Mouse (Mus musculus): ENCODE data around the gene Mta3.

Mta3 gene

DNA sequence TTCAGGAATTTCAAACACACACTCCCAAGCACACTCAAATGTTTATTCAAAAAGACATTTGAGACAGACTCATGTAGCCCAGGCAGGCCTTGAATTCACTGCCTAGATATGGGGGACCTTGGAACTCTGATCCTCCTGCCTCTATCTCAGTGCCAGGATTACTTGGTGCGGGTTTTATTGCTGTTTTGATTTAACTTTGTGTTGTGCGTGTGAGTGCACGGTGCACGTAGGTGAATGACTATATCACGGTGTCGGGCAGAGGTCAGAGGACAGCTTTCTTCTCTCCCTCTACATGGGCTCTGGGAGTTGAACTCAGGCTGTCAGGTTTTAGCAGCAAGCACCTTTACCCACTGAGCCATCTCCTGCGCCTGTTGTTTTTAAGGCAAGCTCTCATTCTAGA is 61.1 kb downstream of the Mta3 start:
- DNase-seq: no peak

DNA sequence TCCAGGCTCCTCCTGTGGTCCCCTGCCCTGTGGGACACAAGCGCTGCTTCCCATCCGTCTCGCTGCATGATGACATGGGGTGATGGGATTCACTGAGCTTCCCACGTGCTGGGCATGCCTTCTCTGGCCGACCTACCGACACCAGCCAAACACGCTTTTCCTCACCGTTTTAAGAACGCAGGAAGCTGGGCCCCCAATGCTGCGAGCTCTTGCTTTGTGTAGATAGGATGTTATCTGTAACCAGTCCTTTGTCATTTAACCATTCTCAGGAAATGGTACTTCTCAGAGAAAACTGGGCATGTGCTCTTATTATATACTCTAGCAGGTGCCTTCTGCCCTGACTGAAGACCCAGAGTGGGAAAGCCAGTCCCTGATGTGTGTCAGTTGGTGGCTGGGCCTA is 62.3 kb downstream of the Mta3 start:
- DNase-seq: peak; percentile 31

DNA sequence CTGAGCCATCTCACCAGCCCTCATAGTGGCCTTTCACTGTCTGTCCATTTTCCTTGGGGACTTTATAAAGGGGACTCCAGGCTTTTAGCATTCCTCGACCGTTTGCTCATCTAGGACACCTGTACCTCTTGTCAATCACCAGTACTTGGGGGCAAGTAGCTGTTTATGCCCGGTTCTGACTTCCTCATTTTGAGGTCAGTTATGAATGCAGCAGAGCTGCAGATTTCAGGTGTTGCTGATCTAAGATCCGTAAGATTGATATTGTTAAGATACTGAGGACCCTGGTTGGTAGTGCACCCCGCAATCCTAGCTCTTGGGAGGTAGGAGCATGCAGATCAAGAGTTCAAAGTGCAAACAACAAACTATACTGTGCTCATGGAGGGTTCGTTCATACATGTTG is 64.4 kb downstream of the Mta3 start:
- no peak for DNase-seq

DNA sequence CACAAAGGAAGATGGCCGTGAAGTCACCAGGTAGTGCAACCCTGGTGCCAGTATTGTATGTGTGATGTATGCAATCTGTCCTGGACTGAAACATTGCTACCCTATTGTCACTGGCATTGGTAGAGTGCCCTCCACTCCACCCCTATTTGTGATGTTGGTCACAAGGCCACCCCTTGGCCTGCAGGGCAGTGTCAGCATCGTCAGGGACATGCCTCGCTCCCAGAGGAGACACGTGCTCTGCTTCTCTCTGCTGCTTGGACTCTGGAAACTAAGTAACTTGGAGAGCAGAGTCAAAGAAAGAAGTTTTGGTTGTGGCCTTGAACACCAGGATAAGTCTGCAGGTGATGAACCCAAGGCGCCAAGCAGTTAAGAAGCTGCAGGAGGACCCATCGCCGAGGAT is 65.0 kb downstream of the Mta3 start:
- no peak for DNase-seq

DNA sequence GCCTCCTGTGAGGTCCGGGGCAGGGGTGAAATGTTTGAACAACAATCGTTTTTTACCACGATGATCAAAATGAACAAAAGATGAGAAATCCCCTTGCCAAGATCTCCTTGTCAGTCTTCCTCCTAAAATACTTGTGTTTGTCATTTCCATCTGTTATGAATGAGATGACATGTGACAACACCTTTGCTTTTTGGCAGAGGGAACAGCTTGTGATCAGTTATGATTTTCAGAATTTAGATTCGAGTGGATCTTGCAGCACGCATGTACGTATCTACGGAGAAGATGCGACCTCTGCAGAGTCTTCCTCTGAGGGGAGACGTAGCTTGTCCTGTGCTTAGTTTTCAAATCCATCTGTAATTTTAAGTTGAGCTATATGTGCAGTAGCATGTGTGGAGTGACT is 66.1 kb downstream of the Mta3 start:
- no peak for DNase-seq

DNA sequence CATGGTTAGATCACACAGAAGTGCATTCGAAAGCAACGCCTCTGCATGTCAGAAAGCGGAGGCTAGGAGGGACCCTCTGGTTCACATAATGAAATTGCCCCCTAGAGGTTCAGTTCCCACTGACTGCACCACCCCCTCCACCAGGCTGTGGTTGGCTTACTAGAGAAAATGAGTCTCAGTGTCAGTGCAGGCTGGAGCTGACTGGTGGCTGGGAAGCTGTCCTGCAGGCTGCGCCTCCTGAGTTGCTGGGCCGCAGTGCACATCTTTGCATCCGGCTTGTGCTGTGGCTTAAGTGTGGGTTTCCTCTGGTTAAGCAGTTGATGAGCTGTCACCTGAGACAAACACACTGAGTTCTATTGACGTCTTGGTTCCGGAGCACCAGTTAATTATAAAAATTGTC is 66.7 kb downstream of the Mta3 start:
- peak; percentile 84 for DNase-seq

DNA sequence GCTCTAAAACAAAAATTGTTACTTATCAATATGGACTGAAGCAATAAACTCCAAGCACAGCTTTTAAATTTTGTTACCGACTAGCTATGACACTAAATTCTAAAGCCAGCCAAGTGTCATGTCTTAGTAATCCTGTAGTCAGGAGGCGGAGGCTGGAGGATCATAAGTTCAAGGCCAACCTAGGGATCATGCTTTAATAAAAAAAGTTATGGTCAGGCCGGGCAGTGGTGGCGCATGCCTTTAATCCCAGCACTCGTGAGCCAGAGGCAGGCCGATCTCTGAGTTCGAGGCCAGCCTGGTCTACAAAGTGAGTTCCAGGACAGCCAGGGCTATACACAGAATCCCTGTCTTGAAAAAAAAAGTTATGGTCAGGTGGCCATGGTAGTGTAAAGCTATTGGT is 71.0 kb downstream of the Mta3 start:
- no peak for DNase-seq

DNA sequence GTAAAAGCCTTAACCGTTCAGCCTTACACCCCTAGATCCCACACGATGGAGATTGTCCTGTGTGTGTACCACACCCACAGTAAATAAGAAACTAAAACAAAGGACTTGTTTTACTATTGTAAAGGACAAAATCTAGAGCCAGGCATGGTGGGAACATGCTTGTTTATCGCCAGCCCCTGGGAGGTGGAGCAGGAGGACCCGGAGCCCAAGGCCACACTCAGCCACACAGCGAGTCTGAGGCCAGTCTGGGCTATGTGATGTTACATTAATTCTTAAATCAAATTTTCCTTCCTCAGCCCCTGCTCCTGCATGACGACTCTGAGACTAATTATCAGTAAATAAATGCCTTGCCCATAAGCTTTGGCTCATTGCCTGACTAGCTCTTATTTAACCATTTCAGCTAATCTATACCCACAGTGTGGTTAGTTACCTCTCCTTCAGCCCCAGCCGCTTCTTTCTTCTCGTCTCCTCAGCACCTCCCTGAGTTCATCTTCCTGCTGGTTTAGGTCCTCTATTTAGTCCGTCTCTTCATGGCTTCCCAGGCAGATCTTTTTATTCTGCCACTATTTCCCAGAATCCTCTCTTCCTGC is 71.6 kb downstream of the Mta3 start:
- no peak for DNase-seq

DNA sequence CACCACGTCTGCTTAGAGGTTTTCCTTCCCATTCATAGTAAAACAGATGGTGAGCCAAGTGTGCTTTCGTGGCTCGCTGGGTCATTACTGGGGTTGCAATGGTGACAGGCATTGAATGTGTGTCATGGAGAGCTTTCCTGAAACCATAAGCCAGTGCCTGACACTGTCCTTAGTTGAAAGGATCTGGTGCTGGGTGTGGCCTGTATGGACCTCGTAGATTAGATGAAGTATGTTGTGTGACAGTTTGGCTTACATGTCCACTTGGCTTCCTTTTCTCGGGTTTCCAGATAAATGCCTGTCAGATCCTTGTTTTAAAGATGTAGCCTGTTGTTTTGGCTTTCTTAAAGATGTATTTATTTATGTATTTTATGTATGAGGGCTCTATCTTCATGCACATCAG is 74.3 kb downstream of the Mta3 start:
- no peak for DNase-seq

DNA sequence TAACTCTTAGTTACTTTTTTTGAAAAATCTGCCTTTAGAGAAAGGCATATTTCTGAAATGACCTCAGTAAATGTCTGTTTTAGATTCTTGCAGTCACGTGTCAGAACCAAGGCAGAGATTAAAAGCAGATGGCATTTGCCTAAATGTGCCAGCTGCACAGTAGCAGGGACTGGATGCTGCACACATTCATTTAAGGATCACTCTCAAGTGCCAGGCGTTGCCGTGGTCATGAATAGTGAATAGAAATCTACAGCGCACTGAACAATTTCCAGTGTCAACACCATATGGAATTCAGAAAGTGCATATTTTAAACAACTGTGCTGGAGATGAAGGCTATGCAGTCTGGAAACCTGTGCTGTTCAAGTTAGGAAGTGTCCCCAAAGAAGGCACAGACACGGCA is 76.8 kb downstream of the Mta3 start:
- DNase-seq: no peak

DNA sequence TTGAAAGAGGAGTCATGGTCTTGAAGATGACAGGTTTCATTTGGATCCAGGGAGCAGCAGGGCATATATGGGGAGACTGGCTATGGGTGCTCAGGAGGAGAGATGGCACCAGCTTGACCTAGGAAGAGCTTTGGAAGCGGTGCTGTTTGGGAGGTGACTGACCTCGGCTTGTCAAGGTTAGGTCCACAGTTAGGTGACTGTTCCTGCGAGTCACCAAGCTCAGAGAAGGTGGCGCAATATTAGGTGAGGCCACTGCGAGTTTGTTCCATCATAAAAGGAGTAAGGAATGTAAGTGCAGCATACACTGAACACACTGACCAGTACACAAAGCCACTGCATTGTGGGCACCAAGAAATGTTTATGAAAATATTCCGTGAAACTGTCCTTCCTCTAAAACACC is 80.5 kb downstream of the Mta3 start:
- DNase-seq: no peak

DNA sequence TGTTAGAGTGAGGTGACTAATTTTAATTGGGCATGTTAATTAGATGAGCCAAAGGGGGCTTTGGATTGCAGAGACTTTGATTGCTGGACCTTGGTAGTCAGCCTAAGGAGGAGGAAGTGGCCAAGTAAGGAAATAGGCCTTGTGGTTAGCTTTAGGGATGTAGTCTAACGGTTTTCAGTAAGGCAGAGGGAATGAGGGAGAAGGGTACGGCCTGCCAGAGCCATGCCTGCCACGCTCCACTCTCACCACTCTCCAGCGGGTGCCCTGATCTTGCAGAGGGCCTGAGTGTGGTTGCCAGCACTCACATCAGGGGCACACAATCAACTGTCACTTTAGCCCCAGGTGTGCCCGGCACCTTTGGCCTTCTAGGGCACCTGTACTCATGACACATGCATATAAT is 84.2 kb downstream of the Mta3 start:
- DNase-seq: no peak

DNA sequence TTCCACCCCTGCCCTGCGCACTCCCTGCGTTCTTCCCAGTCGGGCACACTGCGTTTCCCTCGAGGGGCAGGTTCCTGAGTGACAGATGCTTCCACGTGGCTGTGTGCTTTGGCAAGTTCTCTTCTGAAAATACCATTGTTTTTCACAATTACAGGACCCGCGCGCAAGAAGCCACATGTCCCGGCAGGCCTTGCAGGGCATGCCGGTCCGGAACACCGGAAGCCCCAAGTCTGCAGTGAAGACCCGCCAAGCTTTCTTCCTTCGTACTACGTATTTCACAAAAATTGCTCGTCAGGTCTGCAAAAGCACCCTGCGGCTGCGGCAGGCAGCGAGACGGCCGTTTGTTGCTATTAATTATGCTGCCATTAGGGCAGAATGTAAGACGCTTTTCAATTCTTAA is 86.4 kb downstream of the Mta3 start:
- DNase-seq: no peak

DNA sequence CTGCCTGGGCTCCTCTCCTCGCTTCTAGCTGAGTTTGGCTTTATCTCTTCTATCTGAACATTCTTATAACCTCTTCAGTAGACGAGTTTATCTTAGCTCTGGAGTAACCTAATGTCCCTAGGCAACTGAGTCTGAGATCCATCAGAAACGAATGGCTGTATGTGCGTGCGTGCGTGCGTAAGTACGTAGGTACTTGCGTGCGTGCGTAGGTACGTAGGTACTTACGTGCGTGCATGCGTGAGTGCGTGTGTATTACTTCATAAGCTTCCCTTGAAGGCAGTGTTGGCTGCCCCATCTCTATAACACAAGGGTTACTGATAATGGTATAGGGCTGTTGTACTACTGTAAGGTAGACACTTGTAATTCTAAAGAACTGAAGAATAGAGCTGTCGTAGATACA is 89.2 kb downstream of the Mta3 start:
- no peak for DNase-seq

DNA sequence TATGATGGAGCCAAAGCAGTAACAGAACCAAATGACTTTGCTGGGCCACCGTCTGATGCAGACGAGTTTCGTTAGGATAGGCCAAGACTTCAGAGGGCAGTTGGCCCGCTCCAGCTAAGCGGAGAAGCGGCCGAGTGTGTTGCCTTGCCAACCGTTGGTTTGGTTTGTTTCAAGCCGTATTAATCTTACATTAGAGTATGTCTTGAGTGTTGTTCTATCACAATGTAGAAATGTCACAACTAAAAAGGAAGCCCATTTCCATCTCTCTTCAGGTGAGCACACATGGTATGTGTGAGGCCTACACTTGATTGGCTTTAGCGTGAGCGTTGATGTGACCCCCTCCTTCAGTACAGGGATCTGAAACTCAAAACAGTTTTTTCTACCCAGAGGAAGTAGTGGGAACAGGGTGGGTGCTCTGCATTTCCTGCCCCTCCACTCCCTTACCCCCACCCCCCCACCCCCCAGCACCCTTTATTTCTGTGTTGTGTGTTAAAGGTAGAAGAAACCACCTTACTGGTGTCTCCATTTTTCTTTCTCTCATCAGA is 93.6 kb downstream of the Mta3 start:
- DNase-seq: no peak

DNA sequence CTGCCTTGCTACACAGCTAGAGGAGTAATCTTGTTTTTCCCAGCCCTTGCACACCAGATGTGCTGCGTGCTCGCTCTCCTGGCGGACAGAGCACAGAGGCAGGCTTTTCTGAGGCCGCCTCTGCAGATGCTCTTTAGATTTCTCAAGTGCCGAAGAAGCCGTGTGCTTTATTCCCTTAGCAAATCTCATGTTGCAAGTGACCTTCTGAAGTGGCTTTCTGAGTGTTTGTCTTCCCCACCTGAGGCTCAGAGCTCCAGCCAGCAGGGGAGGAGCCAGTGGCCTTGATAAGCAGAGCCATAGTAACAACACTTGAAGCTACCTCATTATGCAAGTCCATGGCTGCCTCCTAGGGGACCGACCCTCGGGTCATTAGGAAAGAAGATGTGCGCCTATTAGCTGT is 98.0 kb downstream of the Mta3 start:
- DNase-seq: no peak

DNA sequence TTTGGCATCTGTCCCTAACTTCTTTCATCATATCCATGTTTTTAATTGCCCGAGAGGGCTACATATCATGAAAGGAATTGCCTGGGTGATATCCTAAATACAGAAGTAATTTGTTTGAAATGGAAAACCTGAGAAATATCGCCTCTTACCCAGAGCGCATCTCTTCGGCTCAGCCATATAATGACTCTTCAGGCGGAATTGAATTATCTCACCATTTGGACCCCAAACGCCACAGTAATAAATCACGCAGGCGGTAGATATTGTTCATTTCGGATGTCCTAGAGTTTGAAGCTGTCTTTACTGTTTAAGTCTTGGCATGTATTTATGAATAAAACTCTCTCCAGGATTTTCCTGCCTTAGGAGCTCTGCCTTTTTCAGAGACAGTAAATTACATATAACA is 99.1 kb downstream of the Mta3 start:
- DNase-seq: no peak

DNA sequence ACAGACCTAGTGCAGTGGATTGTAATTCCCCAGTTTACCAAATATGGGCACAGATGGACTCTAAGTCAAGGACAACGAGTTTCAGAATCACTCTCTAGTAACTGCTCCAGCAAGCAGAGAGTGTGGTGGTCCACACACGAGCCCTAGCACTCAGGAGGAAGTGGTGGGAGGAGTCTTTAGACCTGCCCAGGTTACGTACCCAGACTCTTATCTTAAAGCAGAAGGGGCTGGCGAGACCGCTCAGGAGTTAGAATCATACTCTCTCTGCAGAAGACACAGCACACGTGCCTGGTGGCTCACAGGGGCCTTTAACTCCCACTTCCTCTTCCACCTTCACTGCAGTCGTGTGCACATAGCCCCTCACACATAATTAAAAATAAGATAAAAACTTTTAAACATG is 101.4 kb downstream of the Mta3 start:
- DNase-seq: peak; percentile 37

DNA sequence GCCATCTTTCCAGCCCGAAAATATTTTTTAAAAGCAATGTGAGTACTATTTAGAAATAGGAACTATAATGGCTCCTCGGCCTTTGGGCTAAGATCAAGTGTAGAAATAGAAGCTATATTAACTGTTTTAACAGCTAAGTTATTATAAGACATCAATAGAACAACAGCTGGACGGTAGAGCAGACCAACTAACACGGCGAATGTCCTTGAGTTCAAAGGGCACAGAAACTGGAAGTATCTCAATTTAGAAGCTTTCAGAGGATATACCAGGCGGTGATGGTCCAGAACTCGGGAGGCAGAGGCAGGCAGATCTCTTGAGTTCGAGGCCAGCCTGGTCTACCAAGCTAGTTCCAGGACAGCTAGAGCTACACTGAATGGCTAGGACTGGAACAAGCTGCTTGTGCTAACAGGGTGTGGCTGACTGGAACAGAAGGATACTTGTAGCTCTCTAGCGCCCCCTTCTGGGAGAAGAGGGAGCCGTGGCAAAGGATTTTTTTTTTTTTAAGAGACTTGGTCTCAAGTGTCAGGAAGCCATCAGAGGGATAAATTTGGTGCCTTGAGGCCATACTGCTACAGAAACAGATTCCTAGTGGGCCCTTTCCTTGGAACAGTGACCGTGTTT is 101.9 kb downstream of the Mta3 start:
- DNase-seq: peak; percentile 77

DNA sequence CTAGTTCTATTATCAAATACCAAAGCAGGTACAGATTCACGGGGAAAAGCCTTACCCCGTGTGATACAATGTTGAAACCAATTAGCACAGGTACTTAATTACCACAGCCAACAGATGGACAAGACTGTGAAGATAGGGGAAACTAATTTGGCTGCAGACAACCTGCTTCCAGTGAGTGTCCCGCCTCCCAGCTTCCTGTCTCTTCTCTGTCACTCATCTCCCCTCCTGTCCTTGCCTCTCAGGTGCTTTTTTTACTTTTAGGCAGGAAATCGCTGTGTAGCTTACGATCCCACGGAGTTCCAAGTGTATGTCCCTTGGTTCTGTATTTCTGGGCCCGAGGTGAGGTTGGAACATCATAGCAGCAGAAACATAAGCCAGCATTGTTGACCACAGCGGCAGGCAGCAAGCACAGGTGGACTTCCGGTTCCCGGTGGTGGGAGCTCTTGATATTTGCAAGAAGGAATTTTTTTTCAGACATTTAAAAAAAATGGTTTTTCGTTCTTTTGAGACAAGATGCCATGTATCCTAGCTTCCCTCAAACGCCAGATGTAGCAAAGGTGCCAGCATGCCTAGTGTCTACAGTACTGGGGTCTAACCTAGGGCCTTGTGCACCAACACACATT is 102.6 kb downstream of the Mta3 start:
- DNase-seq: no peak

DNA sequence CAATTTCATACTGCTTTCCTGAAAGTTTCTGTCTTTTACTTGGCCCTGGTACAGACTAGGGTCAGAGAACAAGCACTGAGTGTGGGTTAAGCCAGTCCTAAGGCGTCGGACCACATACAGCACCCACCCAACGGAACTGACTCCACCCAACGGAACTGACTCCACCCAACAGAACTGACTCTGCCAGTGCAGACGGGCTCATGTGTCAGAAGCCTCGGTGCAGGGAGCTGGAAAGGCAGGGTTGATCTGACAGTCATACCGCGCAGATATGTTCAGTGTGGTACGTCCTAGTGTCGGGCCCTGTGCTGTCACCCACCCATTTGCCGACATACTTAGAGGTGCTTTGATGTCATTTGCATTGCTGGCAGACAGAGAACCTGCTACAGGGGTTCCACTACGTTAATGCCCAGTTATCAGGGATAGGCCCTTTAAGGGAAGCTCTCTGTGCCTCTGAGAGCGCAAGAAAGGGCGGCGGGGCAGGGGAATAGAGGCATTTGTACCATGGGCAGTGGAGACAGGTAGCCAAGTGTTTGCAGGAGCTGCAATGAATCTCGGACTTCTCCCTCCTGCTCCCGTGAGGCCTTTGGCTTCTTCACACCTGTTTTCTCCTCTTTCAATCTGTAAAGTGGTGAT is 103.3 kb downstream of the Mta3 start:
- DNase-seq: no peak

DNA sequence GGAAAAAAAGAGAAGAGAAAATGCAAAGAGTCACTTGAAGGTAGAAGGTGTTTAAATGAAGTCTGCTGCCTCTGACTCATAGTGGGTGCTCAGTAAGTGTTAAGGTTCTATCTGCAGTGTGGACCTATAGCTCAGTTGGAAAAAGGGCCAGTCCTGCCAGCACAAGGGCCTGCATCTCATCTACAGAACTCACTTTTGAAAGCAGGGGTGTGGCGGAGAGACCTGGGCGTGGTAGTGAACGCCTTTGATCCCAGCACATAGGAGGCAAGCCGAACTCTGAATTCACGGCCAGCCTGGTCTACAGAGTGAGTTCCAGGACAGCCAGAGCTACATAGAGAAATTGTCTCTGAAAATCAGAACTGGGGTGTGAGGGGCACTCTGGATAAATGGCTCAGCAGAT is 104.3 kb downstream of the Mta3 start:
- DNase-seq: no peak

DNA sequence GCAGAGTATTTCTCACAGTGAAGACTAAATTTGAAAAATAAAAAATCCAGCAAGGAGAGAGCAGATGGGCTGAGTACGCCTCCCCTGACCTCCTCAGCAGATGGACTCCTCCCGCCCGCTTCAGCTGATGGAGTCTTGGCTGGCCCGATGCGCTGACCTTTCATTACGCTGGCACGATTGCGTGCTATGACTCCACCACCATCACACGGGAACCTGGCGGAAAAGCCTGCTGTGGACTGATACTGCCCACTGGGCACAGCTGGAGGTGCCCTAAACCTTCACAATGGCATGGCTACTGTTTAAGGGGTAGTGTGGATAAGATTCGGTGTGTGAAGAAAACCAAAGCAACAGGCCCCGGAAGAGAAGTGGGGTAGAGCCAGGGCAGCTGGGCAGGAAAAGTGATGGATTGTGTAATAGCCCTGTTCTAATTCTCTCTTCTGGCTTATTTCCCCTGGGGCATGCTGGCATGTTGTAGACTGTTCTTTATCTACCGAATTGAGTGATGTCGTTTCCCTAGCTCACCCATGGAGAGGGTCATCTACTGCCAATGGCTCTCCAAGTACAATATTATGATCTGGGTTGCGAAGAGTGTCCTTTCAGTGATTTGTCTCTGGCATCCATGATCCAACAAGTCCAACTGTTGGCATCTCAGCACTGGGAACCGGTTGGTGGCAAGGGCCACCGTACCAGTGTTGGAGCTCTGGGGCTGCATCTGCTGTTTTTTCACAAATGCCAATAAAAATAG is 106.4 kb downstream of the Mta3 start:
- DNase-seq: no peak

DNA sequence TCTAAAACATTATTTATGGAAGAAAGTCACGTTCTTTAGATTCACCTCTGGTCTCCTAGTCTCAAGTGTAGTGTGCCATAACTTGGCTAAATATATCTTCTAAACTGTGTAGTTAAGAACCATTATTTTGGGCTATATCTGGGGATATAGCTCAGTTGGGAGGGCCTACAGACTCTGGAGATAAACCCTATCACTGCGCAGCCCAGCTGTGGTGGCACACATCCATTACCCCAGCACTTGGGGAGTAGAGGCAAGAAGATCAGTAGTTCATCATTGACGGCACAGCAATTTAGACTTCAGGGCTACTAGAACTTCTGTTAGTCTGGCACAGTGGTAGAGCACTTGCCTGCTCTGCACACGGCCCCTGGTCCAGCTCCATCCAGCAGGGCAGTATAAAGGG is 107.1 kb downstream of the Mta3 start:
- no peak for DNase-seq

Measured in thymus, postnatal 14 days (tissue).